Mouse (Mus musculus): Measurements from ENCODE around the gene Ltbp2.

Gene Ltbp2

DNA sequence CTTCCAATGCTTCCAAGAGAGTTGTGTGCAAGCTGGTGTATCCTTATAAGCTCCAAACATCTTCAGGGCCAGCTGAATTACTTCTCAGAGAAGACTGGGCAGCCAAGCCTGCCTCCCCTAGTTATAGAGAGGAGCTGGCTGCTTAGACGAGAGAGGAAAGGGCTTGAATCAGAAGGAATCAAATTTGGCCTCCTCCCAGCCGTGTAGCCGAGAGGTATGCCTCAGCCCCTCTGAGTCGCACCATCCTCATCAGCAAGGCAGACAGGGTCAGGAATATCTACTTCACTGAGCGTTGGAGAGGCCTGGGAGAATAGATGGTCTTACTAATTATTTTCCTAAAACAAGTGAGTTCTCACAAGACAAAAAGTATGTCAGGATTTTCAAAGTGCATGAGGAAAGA, 40.7 kb downstream of the Ltbp2 start:
- no peak for DNase-seq

DNA sequence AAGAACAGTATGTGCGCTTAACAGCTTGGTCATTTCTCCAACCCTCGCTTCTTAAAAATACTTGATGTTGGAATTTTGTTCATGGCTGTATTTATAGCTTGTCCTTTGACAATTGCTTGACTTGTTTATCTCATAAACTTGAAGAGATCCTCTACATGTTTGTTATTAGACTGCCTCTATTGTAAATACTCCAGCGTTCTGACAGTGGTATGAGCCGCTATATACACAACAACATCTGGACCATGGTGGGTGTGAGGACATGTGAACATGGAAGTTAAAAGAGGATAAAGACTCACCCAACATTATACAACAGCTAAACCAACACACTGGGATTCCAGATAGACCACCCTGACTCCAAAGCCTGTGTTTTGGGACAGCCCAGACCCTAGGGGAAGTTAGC, 41.6 kb downstream of the Ltbp2 start:
- no peak for DNase-seq

DNA sequence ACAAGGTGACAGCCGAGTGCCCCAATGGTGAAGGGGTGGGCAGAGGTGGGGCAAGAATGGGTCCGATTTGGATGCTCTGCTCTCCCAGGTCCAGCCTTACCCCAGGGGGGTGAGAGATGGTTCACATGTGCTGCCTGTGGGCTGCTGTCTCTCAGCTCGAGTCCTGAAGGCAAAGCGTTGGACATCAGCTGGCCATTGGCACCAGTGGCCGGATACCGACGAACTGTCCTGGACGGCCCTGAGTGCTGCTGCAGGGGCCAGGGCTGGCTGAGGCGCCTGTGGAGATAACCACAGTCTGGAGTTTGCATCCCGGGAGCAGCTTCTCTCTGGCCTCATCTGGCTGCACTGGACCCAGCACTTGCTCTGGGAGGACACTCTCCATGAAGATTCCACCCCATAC, 44.7 kb downstream of the Ltbp2 start:
- no peak for DNase-seq

DNA sequence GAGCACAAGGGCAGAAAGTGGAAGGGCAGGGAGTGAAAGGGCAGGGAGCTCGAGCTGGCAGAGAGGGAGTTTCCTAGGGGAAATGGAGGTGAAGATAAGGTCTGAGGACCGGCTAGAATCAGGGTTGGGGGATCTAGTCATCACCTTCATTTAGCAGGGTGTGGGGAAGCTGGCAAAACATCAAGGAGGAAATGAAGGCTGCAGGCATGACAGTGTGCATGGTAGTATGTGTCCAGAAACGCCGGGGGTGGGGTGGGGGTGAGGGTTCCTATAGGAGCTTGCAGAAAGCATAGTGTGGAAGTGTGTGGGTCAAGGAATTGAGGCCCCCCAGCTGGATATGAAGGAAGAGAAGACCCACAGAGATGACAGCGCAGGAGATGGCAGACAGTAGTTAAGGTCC, 45.2 kb downstream of the Ltbp2 start:
- no peak for DNase-seq

DNA sequence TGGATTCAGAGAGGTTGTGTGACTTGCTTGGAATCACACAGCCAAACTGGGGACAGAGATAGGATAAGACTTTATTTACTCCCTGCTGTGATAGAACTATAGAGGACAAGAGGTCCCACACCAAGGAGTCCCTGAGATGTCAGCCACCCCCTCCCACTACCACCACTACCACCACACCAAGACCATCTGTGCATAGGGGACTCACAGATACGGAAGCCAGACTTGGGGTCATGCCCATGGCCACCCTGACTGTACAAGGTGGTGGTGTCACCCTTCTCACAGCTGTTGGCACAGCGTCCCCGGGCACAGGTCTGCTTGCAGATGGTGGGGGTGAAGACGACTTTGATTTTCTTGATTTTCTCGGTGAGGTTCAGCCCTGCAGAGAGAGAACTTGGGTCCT, 45.9 kb downstream of the Ltbp2 start:
- peak; percentile 59 for DNase-seq

DNA sequence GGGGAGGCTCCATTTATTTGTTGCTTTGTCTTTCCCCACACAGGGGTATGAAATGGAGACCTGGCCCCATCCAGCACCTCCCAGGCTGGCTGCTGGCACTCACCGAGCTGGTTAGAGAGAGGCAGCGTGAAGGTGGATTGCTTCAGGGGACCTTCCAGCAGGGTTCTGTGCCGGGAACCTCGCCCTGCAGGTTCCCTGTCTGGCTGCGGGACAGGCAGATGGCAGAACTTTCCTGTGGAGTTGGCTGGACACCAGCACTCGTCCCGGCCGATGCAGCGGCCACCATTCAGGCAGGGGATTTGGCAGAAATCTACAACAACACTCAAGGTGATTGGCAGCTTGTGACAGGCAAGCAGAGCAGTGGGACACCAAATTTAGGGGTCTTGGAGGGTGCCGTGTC, 46.4 kb downstream of the Ltbp2 start:
- DNase-seq = peak; percentile 85

DNA sequence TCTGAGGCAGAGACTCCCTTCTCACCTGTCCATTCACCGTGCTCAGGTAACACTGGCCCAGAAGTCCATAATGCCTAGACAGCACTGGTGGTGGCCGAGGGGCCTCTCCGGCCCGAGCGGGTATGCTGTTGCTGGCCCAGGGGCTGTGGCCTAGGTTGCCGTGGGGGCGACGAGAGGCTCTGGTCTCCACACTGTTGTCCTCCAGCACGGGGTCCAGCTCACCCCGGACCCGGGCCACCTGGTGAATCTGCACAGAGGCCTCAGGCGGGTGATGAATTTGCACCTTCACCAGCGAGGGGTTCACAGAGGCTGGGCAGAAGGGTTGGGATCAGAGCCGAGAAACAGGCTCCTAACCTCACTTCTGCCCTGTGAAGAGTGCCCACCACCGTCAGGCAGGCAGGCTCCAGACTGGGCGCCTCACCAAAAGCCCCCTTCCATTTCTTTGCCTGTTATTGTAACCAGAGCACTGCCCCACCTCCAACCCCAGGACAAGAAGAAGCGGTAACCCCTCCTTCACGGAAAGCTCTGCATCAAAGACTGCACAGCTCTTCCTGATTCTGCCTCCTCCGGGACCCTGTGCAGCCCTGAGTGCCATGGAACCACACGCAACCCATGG, 47.1 kb downstream of the Ltbp2 start:
- peak; percentile 47 for DNase-seq

DNA sequence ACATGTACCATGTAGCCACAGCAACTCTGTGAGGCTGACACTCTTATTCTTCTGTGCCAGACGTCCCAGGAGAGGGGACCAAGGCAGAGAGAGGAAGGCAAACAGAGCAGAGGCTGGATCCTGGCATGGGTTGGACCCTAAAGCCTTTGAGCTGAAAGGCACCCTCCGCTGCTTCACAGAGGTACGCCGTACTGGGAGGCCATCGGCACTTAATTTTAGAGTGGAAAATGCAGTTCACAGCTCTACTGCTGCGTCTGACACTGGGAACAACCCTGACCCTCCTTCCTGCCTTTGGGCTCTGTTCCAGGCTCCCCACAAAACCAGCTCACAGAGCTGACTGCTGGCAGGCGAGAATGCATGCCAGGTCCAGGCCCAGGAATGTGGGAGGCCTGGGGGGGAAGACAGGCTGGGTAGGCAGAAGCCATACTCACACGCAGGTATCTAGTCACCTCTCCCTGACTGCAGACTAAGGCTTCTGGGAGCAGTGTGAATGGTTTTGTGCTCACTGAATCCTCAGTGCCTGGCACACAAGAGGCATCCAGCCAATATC, 48.9 kb downstream of the Ltbp2 start:
- peak; percentile 67 for DNase-seq

DNA sequence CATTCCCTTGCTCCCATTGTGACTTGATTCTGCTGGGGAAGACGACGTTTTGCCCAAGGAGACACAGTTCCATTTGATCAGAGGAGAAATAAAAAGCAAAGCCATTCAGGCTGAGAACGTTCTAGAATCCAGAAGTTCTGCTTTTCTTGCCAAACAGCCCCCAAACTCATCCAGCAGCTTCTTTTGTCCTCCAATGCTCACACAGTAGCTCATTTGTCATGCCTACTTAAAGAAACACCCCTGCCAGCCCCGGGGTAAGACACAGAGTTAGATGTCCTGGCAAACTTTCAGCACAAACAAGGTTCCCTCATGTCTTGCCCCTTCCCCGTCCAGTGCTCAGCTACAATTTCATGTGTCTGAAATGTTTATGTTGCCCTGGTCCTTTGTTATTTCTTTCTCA, 52.1 kb downstream of the Ltbp2 start:
- no peak for DNase-seq

DNA sequence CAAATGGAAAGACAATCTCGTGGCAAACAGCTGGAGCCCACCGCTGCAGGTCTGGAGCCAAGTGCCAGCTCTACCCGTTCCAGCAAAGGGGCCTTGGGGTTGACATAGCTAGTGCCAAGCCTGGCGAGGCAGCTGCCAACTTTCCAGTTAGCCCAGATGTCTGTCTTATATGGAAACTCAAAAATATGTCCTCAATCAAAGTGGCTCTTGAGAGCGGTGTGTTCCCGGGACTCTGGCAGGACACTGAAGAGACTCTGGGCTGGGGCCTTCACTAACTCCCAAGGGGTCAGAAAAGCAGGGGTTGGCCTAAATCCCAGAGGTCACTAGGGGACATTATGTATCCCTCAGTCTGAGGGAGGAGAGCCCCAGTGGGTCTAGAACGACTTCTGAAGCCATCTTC, 52.7 kb downstream of the Ltbp2 start:
- DNase-seq = no peak

DNA sequence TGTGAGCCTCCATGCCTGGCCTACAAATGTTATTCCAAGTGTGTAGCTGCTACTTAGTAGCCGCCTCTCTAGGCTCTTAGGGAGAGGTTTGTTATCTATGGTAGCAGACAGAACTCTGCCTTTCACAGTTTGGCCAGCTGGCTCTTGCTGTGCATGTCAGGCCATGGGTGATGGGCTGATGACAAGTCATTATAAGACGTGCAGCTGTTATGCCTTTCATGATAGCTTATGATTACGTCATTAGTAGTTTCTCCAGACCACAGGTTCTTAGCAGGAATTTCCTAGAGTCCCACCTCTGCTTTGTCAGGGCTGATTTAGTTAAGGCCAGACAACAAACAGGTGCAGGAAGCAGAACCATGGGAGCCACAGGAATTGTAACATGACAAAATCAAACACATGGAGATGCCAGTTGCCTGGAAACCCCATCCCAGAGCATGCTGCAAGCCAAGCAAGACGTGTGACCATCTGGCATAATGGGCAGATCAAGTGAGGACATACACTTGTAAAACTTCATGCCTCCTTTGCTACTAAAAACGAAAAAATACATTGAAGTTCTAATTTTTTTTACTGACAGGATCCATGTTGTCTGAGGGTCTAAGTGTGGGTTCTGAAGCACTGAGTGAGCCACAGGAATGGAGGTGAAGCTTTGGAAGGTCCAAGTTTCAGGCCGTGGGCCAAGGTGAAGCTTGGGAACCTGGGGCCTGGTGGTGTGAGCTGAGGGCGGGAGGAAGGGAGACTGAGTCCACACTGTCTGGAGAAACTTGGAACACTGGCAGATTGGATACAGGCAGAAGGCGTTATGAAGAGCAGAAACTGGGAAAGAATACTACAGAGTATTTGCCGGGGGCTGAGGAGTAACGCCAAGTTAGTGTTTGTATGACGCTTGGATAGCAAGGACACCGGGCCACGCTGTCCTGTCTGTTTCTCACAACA, 56.8 kb downstream of the Ltbp2 start:
- peak; percentile 64 for DNase-seq

DNA sequence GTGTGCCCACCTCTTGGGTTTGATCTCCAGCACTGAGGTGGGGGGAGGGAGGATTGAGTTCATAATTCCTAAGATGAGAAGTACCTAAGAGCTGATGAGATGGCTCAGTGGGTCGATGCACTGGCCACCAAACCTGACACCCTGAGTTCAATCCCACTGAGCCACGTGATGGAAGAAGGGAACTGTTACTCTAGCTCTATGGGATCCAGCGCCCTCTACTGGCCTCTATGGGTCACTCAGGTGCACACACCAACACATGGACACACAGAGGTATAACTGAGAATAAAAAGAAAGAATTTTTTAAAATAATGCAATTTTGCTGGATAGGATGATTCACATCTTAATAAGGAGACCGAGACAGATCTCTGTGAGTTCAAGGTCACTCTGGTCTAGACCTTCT, 57.8 kb downstream of the Ltbp2 start:
- DNase-seq = no peak

DNA sequence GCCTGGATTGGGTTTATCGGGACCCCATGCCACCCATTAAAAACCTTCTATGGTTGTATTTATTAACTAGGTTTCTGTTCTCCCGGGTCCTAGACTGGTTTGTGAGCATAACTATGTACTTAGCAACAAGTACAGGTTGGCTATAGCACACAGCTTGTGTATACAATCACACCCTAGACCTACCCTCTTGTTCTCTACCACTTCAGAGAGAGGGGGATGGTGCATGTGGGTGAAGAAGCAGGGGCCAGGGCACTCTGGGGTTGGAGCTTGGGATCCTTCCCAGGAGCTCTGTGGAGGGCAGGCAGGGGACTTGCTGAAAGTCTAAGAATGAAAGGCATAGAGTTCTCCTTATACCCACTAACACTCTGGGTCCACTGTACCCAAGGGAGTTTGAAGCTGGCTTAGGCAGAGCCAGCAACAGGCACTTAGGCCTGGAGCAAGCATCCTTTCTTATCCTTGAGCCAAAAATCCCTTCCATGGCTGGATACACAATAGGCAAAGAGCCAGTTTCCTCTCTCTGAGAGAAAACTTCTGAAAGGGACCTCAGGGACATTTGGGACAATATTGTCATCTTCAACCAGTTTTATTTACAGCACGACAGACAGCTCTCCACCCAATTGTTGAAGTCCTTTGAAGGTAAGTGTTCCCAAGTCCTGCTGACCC, 61.5 kb downstream of the Ltbp2 start:
- DNase-seq = no peak

DNA sequence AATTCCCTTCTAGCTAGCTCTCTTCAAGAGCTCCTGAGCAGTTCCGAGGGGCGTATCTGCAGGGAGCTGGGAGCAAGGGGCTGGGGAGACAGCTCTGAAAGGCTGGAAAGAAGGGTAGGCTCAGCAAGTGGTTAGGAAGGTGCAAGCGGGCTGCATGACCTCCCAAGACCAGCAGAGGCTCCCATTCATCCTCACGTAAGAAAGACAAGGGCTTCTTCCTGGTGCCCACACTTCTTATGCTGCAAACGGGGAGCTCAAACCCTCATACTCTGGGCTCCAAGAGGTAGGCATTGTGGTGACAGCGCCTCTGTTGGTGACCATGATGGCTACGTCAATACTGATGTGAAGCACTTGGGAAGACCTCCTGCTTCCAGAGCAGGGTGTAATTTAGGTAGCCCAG, 62.6 kb downstream of the Ltbp2 start:
- DNase-seq = no peak

DNA sequence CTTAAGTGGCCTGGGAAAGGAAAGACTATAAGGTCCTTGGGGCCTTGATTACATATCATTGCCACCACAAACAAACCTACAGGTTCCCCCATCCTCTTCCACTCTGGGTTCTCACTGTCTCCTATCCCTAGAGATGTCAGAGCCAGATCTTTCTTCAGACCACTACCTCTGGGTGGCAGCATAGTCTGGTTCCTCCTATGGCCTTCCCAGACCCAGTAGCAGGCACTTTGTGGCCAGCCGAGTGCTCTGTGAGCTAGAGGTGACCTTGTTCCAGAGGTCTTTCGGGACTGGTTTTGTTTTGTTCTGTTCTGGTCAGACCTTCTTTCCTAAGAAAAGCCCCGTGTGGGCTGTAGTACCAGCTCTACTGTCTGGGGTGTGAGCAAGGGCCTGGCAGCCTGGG, 64.3 kb downstream of the Ltbp2 start:
- no peak for DNase-seq

DNA sequence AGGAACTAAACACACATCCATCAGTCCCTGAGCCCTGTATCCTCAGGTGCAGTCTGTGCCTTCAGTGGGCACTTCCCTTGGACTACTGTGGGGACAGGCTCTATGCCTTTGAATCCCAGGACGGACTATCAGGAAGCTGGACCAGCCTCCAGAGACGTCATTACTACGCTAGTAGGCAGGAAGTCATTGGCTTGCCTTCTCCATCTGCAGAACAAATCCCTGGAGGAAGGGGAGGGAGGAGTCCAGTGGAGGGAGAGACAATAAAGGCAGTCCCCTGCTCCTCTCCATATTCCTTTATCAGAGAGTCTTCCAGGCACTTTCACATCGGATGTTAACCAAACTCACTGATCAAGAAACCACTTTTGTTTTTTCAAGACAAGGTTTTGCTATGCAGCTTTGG, 64.8 kb downstream of the Ltbp2 start:
- DNase-seq = no peak

DNA sequence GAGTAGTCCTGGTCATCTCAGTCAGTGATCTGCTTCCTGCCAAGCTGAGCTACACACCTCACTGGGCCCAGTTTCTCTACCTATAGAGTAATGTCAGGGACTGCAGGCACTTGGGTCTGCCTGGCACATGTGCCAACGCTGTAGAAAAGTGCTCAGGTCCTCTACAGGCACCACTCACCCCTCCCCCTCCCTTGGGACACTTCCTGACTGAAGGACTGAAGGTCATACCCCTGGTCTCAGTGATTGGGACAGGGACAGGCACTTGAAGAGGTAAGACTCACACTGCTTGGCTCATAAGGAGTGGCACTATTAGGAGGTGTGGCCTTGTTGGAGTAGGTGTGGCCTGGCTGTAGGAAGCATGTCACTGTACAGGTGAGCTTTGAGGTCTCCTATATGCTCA, 65.5 kb downstream of the Ltbp2 start:
- no peak for DNase-seq

DNA sequence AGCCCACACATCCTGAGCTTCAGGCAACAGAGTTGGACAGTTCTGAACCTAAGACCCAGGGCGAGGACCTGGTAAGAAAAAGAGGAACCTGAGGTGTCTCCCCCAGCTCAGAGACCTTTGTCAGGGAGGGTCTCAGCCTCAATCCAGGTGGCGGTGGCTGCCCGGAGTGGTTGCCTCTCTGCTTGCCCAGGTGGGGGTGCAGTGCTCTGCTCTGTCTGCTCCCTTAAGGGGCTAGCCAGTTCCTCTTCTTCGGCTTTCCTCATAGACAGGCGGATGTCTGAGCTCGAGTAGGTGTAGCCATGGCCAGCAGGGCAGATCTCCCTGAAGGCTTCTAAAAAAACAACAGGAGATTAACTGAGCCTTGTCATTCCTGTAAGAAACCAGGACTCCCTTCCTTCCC, 67.3 kb downstream of the Ltbp2 start:
- DNase-seq = no peak

DNA sequence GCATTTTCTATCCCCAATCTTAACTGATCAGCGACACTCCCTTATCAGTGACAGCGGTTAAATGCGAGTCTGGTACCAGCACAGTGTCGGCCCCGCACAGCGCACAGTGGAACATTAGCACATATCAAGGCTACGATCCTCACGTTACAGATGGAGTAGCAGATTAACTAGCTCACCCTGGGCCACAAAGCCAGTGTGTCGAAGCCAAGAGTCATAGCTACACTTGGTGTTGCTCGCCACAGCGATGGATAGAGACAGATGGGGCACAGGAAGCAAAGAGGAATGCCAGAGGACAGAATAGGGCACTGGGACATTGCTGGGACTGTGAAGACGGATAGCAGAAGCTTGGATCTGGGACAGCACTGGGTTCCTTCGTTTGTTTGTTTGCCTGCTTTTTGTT, 69.0 kb downstream of the Ltbp2 start:
- DNase-seq = peak; percentile 90

DNA sequence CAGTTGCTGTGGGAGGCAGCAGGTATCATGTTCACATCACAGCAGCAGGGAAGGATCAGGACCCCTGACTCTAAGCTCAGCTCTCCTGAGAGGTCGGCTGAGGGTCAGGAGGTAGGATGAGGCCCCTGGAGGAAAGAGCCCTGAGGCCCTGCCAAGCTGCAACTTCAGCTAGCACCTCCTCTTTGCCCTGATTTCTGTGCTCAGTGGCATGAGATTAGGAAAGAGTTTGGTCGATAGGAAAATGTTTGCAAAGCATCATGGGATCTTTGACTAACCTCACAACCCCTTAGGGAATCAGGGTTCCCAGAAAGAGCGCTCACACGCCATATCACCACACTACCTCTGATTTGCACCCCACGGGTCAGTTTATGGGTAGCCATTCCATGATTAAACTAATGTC, 69.6 kb downstream of the Ltbp2 start:
- DNase-seq = no peak

DNA sequence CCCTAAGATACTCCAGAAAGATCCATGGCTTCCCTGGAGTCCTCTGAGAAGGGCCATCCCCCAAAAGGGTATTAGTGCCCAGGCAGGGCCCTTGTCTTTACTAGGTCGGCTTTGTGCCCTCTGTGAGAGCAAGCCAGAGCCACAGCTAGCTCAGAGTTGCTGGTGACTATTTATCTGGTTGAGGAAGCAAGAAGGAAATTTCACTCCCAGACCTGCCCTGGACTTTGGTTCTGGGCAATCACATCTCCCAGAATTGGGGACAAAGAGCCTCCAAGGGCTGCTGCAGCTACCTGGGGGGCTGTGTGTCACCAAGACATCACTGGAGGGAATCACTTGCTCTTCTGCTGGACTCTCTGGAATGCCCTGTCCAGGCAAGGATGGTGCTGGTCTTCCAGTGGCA, 70.3 kb downstream of the Ltbp2 start:
- no peak for DNase-seq

DNA sequence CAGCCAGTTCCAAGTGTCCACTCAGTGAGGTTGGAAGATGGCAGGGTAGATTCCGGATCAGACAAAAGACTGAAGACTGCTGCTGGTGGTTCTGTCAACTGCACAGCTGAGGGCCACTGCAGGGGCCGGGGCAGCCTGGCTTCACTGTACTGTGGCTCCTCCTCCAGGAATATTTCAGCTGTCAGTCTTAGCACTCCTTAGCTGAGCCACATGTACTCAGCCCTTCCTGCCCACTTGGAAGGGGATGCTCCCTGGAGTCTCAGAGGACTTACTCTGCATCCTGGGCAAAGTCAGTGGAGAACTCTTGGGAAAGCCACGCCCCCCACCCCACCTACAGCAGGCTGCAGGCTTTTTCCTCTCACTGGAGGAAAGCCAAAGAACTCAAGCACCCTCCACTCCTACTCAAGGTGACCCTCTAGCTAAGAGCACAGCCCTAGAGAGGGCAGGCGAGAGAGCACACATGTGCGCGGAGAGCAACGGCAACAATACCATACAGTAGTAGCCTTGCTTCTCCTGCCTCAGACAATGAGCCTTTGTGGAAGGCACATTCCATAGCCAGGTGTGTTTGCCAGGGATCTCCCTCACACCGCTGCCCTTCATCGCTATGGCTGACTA, 71.0 kb downstream of the Ltbp2 start:
- DNase-seq = peak; percentile 38

DNA sequence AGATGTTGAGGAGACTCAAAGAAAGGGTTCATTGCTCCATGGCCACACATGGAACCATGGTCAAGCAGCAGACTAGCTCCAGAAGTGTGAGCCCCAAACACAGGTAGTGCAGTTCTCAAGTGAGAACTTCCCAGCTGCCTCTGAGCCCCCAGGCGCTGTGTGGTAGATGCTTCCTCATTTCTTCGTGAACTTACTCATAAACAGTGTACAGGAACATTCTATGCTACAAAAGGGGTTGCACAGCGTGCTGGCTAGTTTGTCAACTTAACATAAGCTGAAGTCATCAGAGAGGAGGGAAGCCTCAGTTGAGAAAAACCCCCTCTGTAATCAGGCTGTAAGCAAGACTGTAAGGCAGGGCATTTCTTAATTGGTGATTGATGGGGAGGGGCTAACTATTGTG, 73.7 kb downstream of the Ltbp2 start:
- DNase-seq = no peak

All from cerebellum, adult 11-12 months (tissue).